Mouse (Mus musculus): ENCODE data around the gene Mvd. TPM values are rescaled to one million over a fixed set of nuclear protein-coding genes. Genes with fewer than 3 reads are reported as not detected.

The Mvd gene
- polyA plus RNA-seq, 1 experiment, result 18.1 TPM

DNA sequence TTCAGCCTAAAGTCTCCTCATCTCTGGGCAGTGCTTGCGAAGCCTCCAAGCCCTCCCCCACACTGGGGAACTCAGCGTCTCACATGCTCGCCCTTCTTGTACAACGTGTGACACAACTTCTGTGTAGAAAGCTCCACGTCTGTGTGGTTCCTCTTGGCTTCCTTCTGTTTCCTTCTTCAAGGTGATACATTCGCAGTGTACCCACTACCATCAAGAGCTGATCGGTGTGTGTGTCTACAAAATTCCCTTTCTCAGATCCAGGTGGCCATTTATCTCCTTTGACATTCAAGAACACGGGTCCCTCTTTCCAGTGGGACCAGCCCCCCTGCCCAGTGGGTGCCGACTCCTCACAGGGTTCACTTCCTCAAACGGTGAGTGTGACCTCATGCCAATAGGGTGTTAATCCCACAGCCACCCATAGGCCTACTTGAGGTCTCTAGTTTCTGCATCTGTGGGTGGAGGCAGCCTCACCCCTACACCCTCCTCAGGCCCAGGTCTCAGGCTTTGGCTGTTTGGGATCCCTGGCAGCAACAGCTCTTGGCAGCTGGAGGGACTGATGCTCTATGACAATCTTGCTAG, 13.1 kb downstream of the Mvd start:
- Histone ChIP-seq H3K4me1 (ENCODE audit: control insufficient read depth, insufficient read depth, low read length) (no peaks in the 10 kb centered on the region), H3K4me3 (ENCODE audit: insufficient read depth, low read length) (no peak overlapping the region), H3K27ac (ENCODE audit: insufficient read depth, low read length) (no peak overlapping the region)
- TF ChIP-seq CTCF (IDR thresholded peaks at IDR 0.05; ENCODE audit: borderline replicate concordance, insufficient read depth, low read length) (no peak), POLR2A (IDR thresholded peaks at IDR 0.05; ENCODE audit: low read depth, low read length) (no peak)

DNA sequence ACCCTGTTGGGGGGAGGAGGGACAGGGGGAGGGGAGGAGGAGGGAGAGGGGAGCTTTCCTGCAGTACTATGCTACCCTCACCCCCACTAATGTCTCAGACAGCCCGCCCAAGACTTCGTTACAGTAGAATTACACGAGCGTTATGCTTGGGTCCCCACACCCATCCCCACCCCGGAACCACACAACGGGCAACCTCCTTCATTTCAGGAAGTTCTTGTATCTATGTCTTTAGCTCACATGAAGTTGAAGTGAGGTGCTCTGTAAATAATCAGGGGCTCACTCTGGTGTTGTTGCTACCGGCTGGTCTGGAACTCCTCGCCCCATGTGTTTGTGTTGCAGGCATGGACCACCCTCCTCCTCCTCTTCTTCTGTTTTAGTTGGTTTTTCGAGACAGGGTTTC, 15.1 kb downstream of the Mvd start:
- TF ChIP-seq POLR2A (IDR thresholded peaks at IDR 0.05; ENCODE audit: low read depth, low read length) (no peak), CTCF (IDR thresholded peaks at IDR 0.05; ENCODE audit: borderline replicate concordance, insufficient read depth, low read length) (no peak)
- H3K27ac ChIP-seq (ENCODE audit: insufficient read depth, low read length), result no peak overlapping the region
- H3K4me3 ChIP-seq (ENCODE audit: insufficient read depth, low read length), result no peak overlapping the region
- H3K4me1 ChIP-seq (ENCODE audit: control insufficient read depth, insufficient read depth, low read length), result 0 out of 2 replicates have a peak, but pooled peaks cover 4% of the 10 kb centered on the region

DNA sequence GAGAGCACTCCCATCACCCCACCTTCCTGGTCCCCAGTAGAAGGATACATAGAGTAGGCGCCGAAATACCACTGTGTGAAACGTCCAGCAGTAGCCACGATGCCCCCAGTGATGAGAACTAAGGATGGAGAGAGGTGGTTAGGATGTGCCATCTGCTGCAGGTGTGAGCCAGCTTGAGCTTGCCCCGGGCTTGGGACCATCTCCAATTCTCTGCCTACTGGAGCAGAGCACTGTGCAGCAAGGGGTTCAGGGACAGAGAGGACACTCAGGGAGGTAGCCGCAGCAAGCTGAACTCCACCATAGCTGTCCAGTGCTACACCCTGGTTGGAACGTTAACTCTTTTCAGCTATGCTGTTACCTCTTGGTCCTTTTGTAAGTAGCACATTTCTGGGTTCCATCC, 15.6 kb downstream of the Mvd start:
- no peak for TF ChIP-seq POLR2A (IDR thresholded peaks at IDR 0.05; ENCODE audit: low read depth, low read length)
- no peak for TF ChIP-seq CTCF (IDR thresholded peaks at IDR 0.05; ENCODE audit: borderline replicate concordance, insufficient read depth, low read length)
- H3K27ac ChIP-seq (ENCODE audit: insufficient read depth, low read length), result no peak overlapping the region
- 0 out of 2 replicates have a peak, but pooled peaks cover 4% of the 10 kb centered on the region for H3K4me1 ChIP-seq (ENCODE audit: control insufficient read depth, insufficient read depth, low read length)
- no peak overlapping the region for H3K4me3 ChIP-seq (ENCODE audit: insufficient read depth, low read length)

DNA sequence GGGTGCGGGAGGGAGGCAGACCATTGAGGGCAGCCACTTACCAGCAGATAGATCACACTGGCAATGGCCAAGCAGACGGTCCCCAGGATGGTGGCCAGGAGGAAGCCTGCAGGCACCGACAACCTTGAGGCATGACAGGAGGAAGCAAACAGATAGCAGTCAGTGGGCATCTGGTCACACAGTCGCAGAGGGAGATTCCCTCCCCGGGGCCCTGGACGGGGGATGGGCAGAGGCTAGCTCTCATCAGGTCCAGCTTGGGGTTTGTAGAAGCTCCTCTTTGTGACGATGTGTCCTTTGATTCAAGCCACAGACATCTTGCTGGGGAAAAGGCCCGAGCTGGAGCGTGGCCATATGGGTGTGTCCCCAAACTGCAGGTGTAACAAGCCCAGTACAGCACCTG, 17.1 kb downstream of the Mvd start:
- Histone ChIP-seq H3K4me1 (ENCODE audit: control insufficient read depth, insufficient read depth, low read length) (0 out of 2 replicates have a peak, but pooled peaks cover 4% of the 10 kb centered on the region), H3K27ac (ENCODE audit: insufficient read depth, low read length) (no peak overlapping the region), H3K4me3 (ENCODE audit: insufficient read depth, low read length) (no peak overlapping the region)
- no peak for TF ChIP-seq CTCF (IDR thresholded peaks at IDR 0.05; ENCODE audit: borderline replicate concordance, insufficient read depth, low read length)
- no peak for TF ChIP-seq POLR2A (IDR thresholded peaks at IDR 0.05; ENCODE audit: low read depth, low read length)

DNA sequence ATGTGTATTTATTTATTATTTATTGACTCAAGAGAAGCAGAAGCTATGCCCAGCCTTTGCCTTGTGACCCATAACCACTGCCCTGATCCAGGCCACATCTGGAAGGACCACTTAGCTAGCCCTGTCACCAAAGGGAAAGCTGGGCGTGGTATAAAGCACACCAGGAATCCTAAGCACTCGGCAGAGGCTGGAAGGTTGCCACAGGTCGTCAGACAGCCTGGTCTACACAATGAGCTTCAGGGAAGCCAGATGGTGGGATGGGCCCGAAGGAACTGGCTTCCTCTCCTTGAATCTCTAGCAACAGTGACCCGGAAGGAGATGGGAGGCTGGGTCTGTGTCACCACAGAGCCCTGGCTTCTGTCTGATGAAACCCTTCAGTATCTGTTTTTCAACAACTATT, 19.6 kb downstream of the Mvd start:
- Histone ChIP-seq H3K27ac (ENCODE audit: insufficient read depth, low read length) (no peak overlapping the region), H3K4me3 (ENCODE audit: insufficient read depth, low read length) (no peak overlapping the region), H3K4me1 (ENCODE audit: control insufficient read depth, insufficient read depth, low read length) (peaks cover 7% of the 10 kb centered on the region; the same call in 1 of the 2 replicates)
- no peak for TF ChIP-seq CTCF (IDR thresholded peaks at IDR 0.05; ENCODE audit: borderline replicate concordance, insufficient read depth, low read length)
- no peak for TF ChIP-seq POLR2A (IDR thresholded peaks at IDR 0.05; ENCODE audit: low read depth, low read length)

DNA sequence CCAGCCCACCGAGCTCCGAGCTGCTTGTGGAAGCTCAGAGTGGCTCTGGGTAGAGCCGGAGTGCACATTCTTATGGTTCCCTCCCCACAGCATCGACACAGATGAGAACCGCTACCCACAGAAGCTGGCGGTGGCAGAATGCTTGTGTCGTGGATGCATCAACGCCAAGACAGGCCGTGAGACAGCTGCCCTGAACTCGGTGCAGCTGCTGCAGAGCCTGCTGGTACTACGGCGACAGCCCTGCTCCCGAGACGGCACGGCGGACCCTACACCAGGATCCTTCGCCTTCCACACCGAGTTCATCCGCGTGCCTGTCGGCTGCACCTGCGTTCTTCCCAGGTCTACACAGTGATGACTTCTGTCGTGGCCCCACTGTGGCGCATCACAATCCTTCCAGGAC, 20.0 kb downstream of the Mvd start:
- no peak overlapping the region for H3K4me3 ChIP-seq (ENCODE audit: insufficient read depth, low read length)
- H3K4me1 ChIP-seq (ENCODE audit: control insufficient read depth, insufficient read depth, low read length), result peaks cover 7% of the 10 kb centered on the region; the same call in 1 of the 2 replicates
- TF ChIP-seq CTCF (IDR thresholded peaks at IDR 0.05; ENCODE audit: borderline replicate concordance, insufficient read depth, low read length) (no peak), POLR2A (IDR thresholded peaks at IDR 0.05; ENCODE audit: low read depth, low read length) (no peak)
- H3K27ac ChIP-seq (ENCODE audit: insufficient read depth, low read length), result no peak overlapping the region

DNA sequence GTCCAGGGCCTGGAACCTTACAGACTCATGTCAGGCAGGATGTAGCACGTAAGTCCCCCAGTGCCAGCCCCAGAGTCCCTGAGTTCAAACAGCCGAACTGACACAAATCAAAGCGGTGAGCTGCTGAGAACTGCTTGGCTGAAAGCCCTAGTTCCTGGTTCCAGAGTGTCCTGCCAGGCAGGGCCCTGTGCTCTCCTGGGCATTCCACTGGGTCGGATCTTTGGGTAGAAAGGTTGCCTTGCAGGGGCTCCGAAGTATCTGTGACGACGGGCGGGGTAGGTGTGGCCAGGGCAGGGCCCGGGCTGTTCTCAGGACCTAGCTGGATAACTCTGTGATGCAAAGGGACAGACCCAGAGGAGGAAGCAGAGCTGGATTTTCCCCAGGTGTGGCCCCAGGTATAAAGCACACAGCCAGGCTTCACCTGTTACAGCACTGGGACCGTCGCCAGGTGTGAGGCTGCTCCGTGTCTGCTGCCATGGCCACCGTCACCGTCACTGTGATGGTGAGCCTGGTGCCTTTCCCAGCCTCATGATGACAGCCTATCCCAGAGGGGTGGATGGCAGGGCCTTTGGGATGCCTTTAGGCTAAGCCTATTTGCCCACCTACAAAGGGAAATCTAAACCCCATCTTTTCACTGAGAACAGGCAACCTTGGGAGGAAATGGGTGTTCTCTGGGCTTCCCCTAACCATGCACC, 21.7 kb downstream of the Mvd start, which contains the start of gene Il17c:
Gene Il17c (plus strand): TSS at position 645 of the 695 bp plus-strand sequence.
- TF ChIP-seq POLR2A (IDR thresholded peaks at IDR 0.05; ENCODE audit: low read depth, low read length) (no peak), CTCF (IDR thresholded peaks at IDR 0.05; ENCODE audit: borderline replicate concordance, insufficient read depth, low read length) (no peak)
- Histone ChIP-seq H3K27ac (ENCODE audit: insufficient read depth, low read length) (no peak within 1 kb of the TSS), H3K4me3 (ENCODE audit: insufficient read depth, low read length) (no peak within 1 kb of the TSS), H3K4me1 (ENCODE audit: control insufficient read depth, insufficient read depth, low read length) (peaks cover 7% of the 10 kb centered on the region; the same call in 1 of the 2 replicates)

DNA sequence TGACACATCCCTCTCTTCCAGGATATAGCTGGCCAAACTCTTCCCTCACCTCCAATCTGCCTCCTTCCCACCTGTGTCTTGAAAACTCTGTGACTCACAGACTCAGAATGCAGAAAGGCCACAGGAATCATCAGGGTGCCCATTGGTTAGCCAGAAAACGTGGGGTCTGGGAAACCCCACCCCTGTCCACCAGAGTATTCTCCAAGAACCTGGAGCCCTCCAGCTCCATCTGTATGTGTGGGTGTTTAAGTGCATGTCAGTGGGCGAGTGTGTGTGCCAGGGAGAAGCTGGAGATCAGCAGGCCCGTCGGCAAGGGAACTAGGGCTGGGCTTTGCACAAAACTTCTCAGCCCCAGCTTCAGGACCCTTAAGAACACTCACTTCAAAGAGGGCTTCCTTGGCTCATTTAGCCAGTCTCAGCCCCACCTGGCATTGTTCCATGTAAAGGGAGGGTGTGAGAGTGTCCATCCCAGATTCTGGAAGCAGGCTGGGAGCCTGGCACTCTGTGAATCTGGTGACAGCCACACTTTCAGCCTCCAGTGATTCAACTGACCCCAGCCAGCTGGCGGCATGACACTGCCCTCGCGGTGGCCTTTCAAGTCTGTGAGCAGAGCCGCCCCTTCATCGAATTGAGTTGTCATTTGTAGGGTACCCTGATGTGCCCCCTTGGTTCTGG, 23.2 kb downstream of the Mvd start:
- TF ChIP-seq CTCF (IDR thresholded peaks at IDR 0.05; ENCODE audit: borderline replicate concordance, insufficient read depth, low read length) (no peak), POLR2A (IDR thresholded peaks at IDR 0.05; ENCODE audit: low read depth, low read length) (no peak)
- Histone ChIP-seq H3K4me3 (ENCODE audit: insufficient read depth, low read length) (no peak overlapping the region), H3K27ac (ENCODE audit: insufficient read depth, low read length) (no peak overlapping the region), H3K4me1 (ENCODE audit: control insufficient read depth, insufficient read depth, low read length) (peaks cover 7% of the 10 kb centered on the region; the same call in 1 of the 2 replicates)

DNA sequence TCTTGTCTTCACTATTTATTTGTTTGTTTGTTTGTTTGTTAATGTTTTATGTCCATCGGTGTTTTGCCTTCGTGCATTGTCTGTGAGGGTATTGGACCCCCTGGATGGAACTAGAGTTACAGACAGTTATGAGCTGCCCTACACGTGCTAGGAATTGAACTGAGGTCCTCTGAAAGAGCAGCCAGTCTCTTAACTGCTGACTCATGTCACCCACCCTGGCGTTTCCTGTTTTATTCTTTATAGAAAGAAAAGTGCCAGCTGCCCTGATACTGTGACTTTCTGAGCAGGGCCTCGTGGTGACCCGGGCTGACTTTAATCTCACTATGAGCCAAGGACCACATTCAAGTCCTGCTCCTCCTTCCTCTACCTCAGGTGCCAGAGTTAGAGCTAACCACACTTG, 27.7 kb downstream of the Mvd start:
- TF ChIP-seq POLR2A (IDR thresholded peaks at IDR 0.05; ENCODE audit: low read depth, low read length), result no peak
- no peak for TF ChIP-seq CTCF (IDR thresholded peaks at IDR 0.05; ENCODE audit: borderline replicate concordance, insufficient read depth, low read length)
- H3K4me1 ChIP-seq (ENCODE audit: control insufficient read depth, insufficient read depth, low read length), result peaks cover 3% of the 10 kb centered on the region; the same call in 1 of the 2 replicates
- no peak overlapping the region for H3K4me3 ChIP-seq (ENCODE audit: insufficient read depth, low read length)
- no peak overlapping the region for H3K27ac ChIP-seq (ENCODE audit: insufficient read depth, low read length)

DNA sequence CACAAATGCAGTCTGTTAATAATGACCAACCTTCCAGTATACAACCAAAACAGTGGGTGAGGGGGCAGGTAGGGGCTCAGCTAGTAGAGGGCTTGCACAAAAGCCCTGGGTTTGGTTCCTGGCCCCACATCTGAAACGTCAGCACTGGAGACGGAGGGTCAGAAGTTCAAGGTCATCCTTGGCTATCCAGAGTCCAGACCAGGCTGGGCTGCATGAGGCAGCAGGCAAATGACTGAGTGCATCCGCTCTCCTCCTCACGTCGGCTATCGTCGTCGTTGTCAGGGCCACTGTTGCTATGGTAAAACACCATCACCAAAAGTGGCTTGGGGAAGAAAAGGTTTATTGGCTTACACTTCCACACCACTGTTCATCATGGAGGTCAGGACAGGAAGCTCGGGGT, 28.9 kb downstream of the Mvd start:
- no peak for TF ChIP-seq POLR2A (IDR thresholded peaks at IDR 0.05; ENCODE audit: low read depth, low read length)
- Histone ChIP-seq H3K4me3 (ENCODE audit: insufficient read depth, low read length) (no peak overlapping the region), H3K27ac (ENCODE audit: insufficient read depth, low read length) (no peak overlapping the region), H3K4me1 (ENCODE audit: control insufficient read depth, insufficient read depth, low read length) (no peaks in the 10 kb centered on the region)
